Mouse (Mus musculus) stomach, postnatal 0 days (tissue): Measurements from ENCODE around the gene Nrxn3.

Source experiments
- CTCF ChIP-seq: IDR thresholded peaks from 2 replicates; pipeline ENCODE4 v1.5.1; 2016; ENCODE audit warnings: antibody characterized with exemption, low read depth, mild to moderate bottlenecking, moderate library complexity
- EP300 ChIP-seq: optimal IDR thresholded peaks from 2 replicates; pipeline ENCODE3; 2016; ENCODE audit warnings: antibody characterized with exemption

DNA sequence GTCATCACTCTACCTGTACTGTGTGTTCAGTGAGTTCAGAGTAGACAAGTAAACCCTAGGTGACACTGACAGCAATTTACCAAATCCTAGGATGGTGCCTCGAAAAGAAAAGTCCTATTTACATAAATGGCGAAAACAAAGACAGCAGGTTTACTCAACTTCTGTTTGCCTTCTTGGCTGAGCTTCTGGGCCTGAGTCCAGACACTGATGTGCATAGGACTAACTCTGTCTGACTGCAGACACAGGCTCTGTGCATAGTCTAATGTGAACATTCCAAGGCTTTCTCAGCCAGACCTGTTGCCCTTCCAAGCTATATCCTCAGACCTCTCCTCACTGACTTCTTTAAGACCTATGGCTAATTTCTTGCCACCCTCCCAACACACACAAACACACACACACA lies 1095.5 kb downstream of the Nrxn3 start:
- no peak for TF ChIP-seq CTCF
- no peak for TF ChIP-seq EP300
